Mouse (Mus musculus) duodenum, adult 2 months (tissue): ENCODE data around the gene Zbed3. TPM values are rescaled to one million over a fixed set of nuclear protein-coding genes. Genes with fewer than 3 reads are reported as not detected.

Source experiments
- polyA plus RNA-seq: library from polyadenylated mRNA; depleted of rRNA; stranded (reverse); fragments of >200 nt; gene quantifications from 2 replicates; pipeline ENCODE4 v1.2.3, GENCODE M21; 2012; ENCODE audit warnings: low replicate concordance; rRNA removed

Gene Zbed3
- polyA plus RNA-seq: 8.0 and 16.2 TPM in 2 replicates

DNA sequence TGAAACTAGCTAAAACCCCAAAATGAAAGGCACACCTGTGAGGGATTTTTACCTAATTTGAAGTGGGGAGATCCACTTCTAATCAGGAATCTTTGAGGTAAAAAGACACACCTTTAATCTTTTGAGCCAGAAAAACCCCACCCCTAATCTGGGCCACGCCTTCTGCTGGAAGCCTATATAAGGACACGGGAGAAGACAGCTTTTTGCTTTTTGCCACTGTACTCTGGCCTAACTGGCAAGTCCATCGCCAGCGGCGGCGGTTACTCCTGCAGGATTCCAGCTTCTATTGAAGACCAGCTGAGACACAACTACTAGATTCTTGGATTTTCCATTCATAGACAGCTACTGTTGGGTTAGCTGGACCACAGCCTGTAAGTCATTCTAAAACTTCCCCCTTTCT lies at the start of gene Zbed3:
Zbed3 (plus strand) TSS at position 213 of the 400 bp plus-strand sequence.

GRCm38 (mm10) chr13:95374701-95375553 lies 51.5 kb downstream of the Zbed3 start, which contains the start of gene Aggf1:
Gene Aggf1, minus strand, starts transcription at chr13:95375352.

Other genes with a start within 250 kb of the Zbed3 start
- gene Pde8b, start 73.3 kb upstream of the Zbed3 start, polyA plus RNA-seq: 3.1 and 7.2 TPM in 2 replicates
- 14.3 and 15.8 TPM in 2 replicates for gene Aggf1, start 51.7 kb downstream of the Zbed3 start, polyA plus RNA-seq
- not detected in 2 replicates for gene Crhbp, start 121.3 kb downstream of the Zbed3 start, polyA plus RNA-seq
- not detected in 2 replicates for gene S100z, start 155.1 kb downstream of the Zbed3 start, polyA plus RNA-seq
- gene F2rl1, start 201.6 kb downstream of the Zbed3 start, polyA plus RNA-seq: 12.6 and 18.4 TPM in 2 replicates